Mouse (Mus musculus) embryonic fibroblast, embryonic 13.5 days (primary cell): Measurements from ENCODE around the gene Actl7a. TPM values are rescaled to one million over a fixed set of nuclear protein-coding genes. Genes with fewer than 3 reads are reported as not detected.

Source experiments
- H3K27ac ChIP-seq: 2 replicates; pipeline ENCODE4 v1.5.1; 2012; ENCODE audit warnings: low read length, control low read depth, inconsistent platforms; ENCODE audit not compliant: insufficient read depth
- H3K4me1 ChIP-seq: 2 replicates; pipeline ENCODE4 v1.6.1; 2011; ENCODE audit warnings: low read length; ENCODE audit not compliant: control insufficient read depth, insufficient read depth
- H3K4me3 ChIP-seq: 2 replicates; pipeline ENCODE4 v1.5.1; 2011; ENCODE audit warnings: mild to moderate bottlenecking, control low read depth, low read length; ENCODE audit not compliant: insufficient read depth
- CTCF ChIP-seq: IDR thresholded peaks from 2 replicates; pipeline ENCODE4 v1.5.1; 2011; ENCODE audit warnings: mild to moderate bottlenecking, control low read depth, low read length, moderate library complexity, borderline replicate concordance; ENCODE audit not compliant: insufficient read depth
- POLR2A ChIP-seq: IDR thresholded peaks from 2 replicates; pipeline ENCODE4 v1.6.1; 2011; ENCODE audit warnings: low read depth, mild to moderate bottlenecking, control low read depth, low read length, moderate library complexity
- polyA plus RNA-seq: library from polyadenylated mRNA; stranded (reverse); fragments of >200 nt; gene quantifications from 2 replicates; pipeline ENCODE4 v1.2.4, GENCODE M21; 2011; ENCODE audit warnings: low read depth; ENCODE audit not compliant: missing spikeins, insufficient read length

Actl7a gene
- polyA plus RNA-seq, 1 experiment: not detected

DNA sequence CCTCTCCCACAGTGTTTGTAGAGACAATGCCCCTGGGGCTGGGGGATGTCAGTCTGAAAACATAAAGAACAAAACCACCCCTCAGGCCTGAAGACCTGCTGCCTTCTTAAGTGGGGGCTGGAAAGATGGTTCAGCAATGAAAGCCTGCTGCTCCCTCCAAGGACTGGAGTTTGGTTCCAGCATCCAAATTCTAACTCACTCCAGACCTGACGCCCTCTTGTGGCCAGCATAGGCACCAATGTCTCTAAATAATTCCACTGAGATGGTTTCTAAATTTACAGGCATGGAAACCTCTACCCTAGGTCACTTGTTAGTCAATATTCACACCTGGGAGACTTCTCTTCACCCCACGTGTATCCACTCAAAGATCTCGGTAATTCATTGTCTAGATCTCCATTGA lies 21.7 kb upstream of the Actl7a start:
- TF ChIP-seq CTCF (peak; percentile 40; the same call in 1 of the 2 replicates), POLR2A (no peak)
- H3K27ac ChIP-seq: no peak overlapping the region
- H3K4me3 ChIP-seq: no peak overlapping the region
- H3K4me1 ChIP-seq: no peaks in the 10 kb centered on the region

DNA sequence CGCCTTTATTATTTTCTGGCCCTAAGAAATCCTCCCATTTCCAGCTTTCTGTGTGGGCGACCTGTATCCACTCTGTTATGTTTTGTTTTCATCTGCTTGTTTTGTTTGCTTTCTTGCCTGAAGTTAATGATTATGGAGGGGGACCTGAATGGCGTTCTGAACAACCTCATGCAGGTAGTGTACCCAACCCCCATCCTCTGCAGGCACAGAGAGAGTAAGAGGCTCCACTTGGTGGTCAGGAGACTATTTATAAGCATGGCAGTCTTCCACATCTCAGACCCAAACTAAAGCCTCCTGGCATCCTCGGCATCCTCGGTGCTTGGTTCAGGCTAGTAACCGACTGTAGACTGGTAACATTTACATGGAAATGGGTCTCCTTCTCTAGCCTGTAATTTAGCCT lies 20.9 kb upstream of the Actl7a start:
- Histone ChIP-seq H3K27ac (no peak overlapping the region), H3K4me3 (no peak overlapping the region), H3K4me1 (no peaks in the 10 kb centered on the region)
- no peak for TF ChIP-seq POLR2A
- TF ChIP-seq CTCF: no peak

GRCm38 (mm10) chr4:56723237-56723636 lies 20.0 kb upstream of the Actl7a start:
- no peak for TF ChIP-seq POLR2A
- no peak for TF ChIP-seq CTCF
- Histone ChIP-seq H3K4me1 (no peaks in the 10 kb centered on the region), H3K4me3 (no peak overlapping the region), H3K27ac (no peak overlapping the region)

DNA sequence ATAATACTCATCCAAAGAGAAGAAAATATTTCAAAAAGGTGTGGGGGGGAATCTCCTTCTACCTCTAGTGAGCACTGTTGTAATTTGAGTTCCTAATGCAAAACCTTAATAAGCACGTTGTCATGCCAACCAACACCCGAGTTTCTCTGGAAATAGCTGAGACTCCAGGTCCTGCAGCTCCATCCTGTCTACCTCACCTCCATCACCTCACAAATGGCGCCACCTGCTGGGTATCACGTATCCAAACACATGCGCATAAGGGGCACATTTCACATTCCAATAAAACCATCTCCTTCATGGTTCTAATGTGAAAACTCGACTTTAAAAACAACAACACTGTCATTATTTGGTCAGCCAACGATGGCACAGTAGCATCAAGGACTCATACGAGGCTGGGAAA lies 17.4 kb upstream of the Actl7a start:
- no peaks in the 10 kb centered on the region for H3K4me1 ChIP-seq
- TF ChIP-seq POLR2A (no peak), CTCF (peak; percentile 38; the same call in 1 of the 2 replicates)

GRCm38 (mm10) chr4:56740020-56740485 lies 3.2 kb upstream of the Actl7a start, which contains the start of gene Gm26657:
Gene Gm26657, plus strand, starts transcription at chr4:56740070.
- no peak within 1 kb of the TSS for H3K27ac ChIP-seq
- no peak within 1 kb of the TSS for H3K4me3 ChIP-seq
- H3K4me1 ChIP-seq: no peaks in the 10 kb centered on the region
- TF ChIP-seq CTCF (no peak), POLR2A (no peak)

More for the DNA sequence above, 17.4 kb upstream of the Actl7a start:
- Histone ChIP-seq H3K27ac (no peak overlapping the region), H3K4me3 (no peak overlapping the region)

GRCm38 (mm10) chr4:56740611-56741010 lies 2.6 kb upstream of the Actl7a start:
- Histone ChIP-seq H3K4me3 (no peak overlapping the region), H3K4me1 (no peaks in the 10 kb centered on the region), H3K27ac (no peak overlapping the region)
- no peak for TF ChIP-seq POLR2A
- no peak for TF ChIP-seq CTCF

- TF ChIP-seq POLR2A: no peak
- TF ChIP-seq CTCF: no peak
- Histone ChIP-seq H3K27ac (no peak within 1 kb of the TSS), H3K4me3 (no peak within 1 kb of the TSS), H3K4me1 (no peaks in the 10 kb centered on the region)
Observed at GRCm38 (mm10) chr4:56741041-56741493, 2.1 kb upstream of the Actl7a start, which contains the start of gene Actl7b. Gene Actl7b, minus strand, starts transcription at chr4:56741443.

GRCm38 (mm10) chr4:56742698-56743097 lies 515 bp upstream of the Actl7a start:
- TF ChIP-seq CTCF (no peak), POLR2A (no peak)
- H3K4me3 ChIP-seq: no peak overlapping the region
- no peaks in the 10 kb centered on the region for H3K4me1 ChIP-seq
- H3K27ac ChIP-seq: no peak overlapping the region

GRCm38 (mm10) chr4:56746345-56746744 lies 3.1 kb downstream of the Actl7a start:
- no peak for TF ChIP-seq POLR2A
- no peak overlapping the region for H3K27ac ChIP-seq
- no peaks in the 10 kb centered on the region for H3K4me1 ChIP-seq
- no peak overlapping the region for H3K4me3 ChIP-seq

DNA sequence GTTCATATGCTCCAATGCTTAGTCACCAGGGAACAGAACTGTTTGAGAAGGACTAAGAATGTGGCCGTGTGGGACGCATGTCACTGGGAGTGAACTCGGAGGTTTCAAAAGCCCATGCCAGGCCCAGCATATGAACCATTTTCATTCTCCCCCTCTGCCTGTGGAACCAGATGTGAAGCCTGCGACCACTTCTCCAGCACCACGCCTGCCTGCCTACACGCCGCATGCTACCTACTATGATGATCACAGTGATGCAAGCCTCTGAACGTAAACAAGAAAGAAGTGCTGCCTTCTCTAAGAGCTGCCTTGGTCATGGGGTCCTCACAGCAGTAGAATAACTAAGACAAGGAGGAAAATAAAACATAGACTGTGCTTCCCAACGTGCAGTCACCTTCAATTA lies 4.2 kb downstream of the Actl7a start:
- TF ChIP-seq CTCF (no peak), POLR2A (no peak)
- H3K27ac ChIP-seq: no peak overlapping the region
- H3K4me3 ChIP-seq: no peak overlapping the region
- H3K4me1 ChIP-seq: no peaks in the 10 kb centered on the region
